Mouse (Mus musculus) lung, postnatal 0 days (tissue): Measurements from ENCODE around the gene Ifnar2.

ENCODE experiments used
- CTCF ChIP-seq: IDR thresholded peaks from 2 replicates; pipeline ENCODE4 v1.5.1; 2016; ENCODE audit warnings: antibody characterized with exemption, mild to moderate bottlenecking
- EP300 ChIP-seq: IDR thresholded peaks from 2 replicates; pipeline ENCODE4 v1.6.1; 2016; ENCODE audit warnings: antibody characterized with exemption, mild to moderate bottlenecking, control low read depth

GRCm38 (mm10) chr16:91327605-91328004 lies 45.0 kb upstream of the Ifnar2 start:
- no peak for TF ChIP-seq CTCF
- TF ChIP-seq EP300, result no peak
